Mouse (Mus musculus): Measurements from ENCODE around the gene Col28a1.

DNA sequence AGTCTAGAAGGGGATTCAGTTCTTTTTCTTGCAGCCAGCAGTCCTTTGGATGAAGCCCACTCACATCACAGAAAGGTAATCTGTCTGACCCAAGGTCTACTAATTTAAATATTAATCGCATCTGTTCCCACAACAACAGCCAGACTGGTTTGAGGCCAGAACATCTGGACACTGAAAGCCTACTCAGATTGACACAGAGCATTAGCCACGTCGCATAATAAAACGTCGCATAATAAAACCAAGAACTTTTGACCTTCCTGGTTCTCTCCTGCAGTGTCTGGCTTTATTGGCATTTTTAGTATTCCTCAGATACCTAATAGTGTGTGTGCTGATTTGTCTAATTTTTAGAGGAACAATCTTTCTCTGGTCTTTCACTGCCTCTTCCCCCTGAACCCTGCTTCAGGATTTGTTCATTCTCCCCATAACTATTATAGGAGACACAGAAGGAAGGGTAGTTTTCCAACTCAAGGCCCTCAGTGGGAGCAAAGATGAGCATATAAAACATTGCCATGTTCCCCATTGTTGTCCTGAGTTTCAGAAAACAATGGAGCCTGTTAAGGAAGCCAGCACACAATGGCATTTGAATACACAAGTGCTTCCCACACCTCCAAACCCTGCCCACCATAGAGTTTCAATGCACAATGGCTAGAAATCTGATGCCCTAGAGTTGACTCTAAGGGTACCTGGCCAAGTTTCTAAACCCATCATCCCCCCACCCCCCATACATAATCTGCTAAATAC, 221.2 kb downstream of the Col28a1 start:
- TF ChIP-seq CTCF (IDR thresholded peaks at IDR 0.05; ENCODE audit: insufficient read depth, low read depth, low read length), result no peak
- no peak for TF ChIP-seq POLR2A (IDR thresholded peaks at IDR 0.05; ENCODE audit: insufficient read depth, low read depth, low read length)
